ENCODE assay signal across 8 mouse cellular contexts in the genomic region with DNA sequence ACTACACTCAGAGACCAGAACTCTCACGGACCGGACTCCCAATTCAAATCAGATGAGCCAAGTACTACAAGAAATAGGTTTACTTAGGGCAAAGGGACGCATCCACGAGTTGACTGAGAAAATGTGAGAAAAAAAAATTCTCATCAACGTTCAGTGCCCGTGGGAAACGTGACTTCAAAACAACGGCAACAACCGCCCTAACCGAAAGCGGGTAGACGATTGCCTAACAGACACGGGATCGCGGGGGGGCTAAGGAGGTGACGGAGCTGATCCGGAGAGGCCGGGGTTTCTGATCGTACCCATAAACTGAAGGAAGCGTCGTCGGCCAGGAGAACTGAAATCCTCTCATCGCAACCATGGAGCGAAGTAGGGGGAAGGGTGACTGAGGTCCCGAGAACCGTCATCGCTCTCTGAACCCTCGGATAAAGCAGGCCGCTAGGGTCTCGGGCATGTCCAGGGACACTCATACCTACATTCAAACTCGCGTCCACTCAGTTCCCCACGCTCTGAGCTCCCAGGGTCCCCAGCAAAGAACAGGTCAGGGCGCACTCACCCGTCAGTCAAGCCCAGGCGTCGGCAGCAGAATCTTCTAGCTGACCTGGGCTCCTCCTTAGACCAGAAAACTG. TPM values are rescaled to one million over a fixed set of nuclear protein-coding genes. Genes with fewer than 3 reads are reported as not detected.
DNase-seq lines count a peak whose midpoint lies in the region; ATAC-seq and TF ChIP-seq lines count a peak whose summit lies in the region.

TSS of gene Eaf1 (plus strand) at position 51 of the 626 bp plus-strand sequence.

- no peaks in the 10 kb centered on the region for H3K9me3 ChIP-seq in intestine, embryonic 15.5 days
- no peaks in the 10 kb centered on the region for H3K9me3 ChIP-seq in liver, embryonic 14.5 days (ENCODE audit: control insufficient read depth, low read length)
- H3K9me3 ChIP-seq in neural tube, embryonic 14.5 days (ENCODE audit: control insufficient read depth, low read length) = no peaks in the 10 kb centered on the region

- H3K36me3 ChIP-seq in intestine, embryonic 15.5 days = 0 out of 2 replicates have a peak, but pooled peaks cover 1% of the 10 kb centered on the region
- H3K36me3 ChIP-seq in liver, embryonic 14.5 days (replicated peaks; ENCODE audit: control insufficient read depth, insufficient read depth, low read depth) = peaks cover 39% of the 10 kb centered on the region
- peaks cover 14% of the 10 kb centered on the region; the same call in 1 of the 2 replicates for H3K36me3 ChIP-seq in neural tube, embryonic 14.5 days (ENCODE audit: control insufficient read depth, insufficient read depth, low read length)

- intact Hi-C loops in gastrocnemius, postnatal 14 days (cut with DNase I; ENCODE audit: low total_unique reads) = no loop called here

- DNase-seq in ovary, postnatal 10 days (ENCODE audit: low spot score) = peak; percentile 10
- DNase-seq in ovary, adult 18-20 months (ENCODE audit: low spot score) = no peak
- peak; percentile 11 to 29 for DNase-seq in adrenal gland, postnatal 4 days (ENCODE audit: low spot score in 2 of 2)
- peak; percentile 38 for DNase-seq in gastrocnemius, postnatal 14 days
- DNase-seq in liver, embryonic 14.5 days (ENCODE audit: low read depth in 3 of 3, low spot score in 3 of 3) = peak in 2 of 3 experiments; percentile 17 to 53
- no peak for DNase-seq in urinary bladder, postnatal 25 days (ENCODE audit: low spot score)

- WGBS in intestine, embryonic 15.5 days = under 1% methylated on average over 37 of the region's 37 CpGs
- under 1% methylated on average over 37 of the region's 37 CpGs for WGBS in liver, embryonic 14.5 days (ENCODE audit: insufficient replicate concordance)
- WGBS in neural tube, embryonic 14.5 days = under 1% methylated on average over 37 of the region's 37 CpGs

- no peaks in the 10 kb centered on the region for H3K27me3 ChIP-seq in intestine, embryonic 15.5 days (replicated peaks)
- H3K27me3 ChIP-seq in liver, embryonic 14.5 days (ENCODE audit: control insufficient read depth, insufficient read depth, low read length) = no peaks in the 10 kb centered on the region
- no peaks in the 10 kb centered on the region for H3K27me3 ChIP-seq in neural tube, embryonic 14.5 days (ENCODE audit: control insufficient read depth, insufficient read depth, low read length)

- peak within 1 kb of the TSS; percentile 95 for H3K9ac ChIP-seq in intestine, embryonic 15.5 days
- peak within 1 kb of the TSS; percentile 93 for H3K9ac ChIP-seq in liver, embryonic 14.5 days (replicated peaks)
- peak within 1 kb of the TSS; percentile 76 for H3K9ac ChIP-seq in neural tube, embryonic 14.5 days (replicated peaks; ENCODE audit: low read depth, low read length)

- peak within 1 kb of the TSS; percentile 98 for H3K4me3 ChIP-seq in intestine, embryonic 15.5 days (replicated peaks)
- H3K4me3 ChIP-seq in liver, embryonic 14.5 days (ENCODE audit: insufficient read depth in 1 of 2, low read depth in 2 of 2, low read length in 2 of 2) = peak within 1 kb of the TSS; percentile 86 to 99
- peak within 1 kb of the TSS; percentile 69 for H3K4me3 ChIP-seq in neural tube, embryonic 14.5 days (ENCODE audit: low read depth, low read length)

- peaks cover 21% of the 10 kb centered on the region for H3K4me1 ChIP-seq in intestine, embryonic 15.5 days (replicated peaks)
- H3K4me1 ChIP-seq in liver, embryonic 14.5 days (replicated peaks; ENCODE audit: control insufficient read depth in 2 of 2, insufficient read depth in 2 of 2, low read length in 1 of 2) = peaks cover 22 to 26% of the 10 kb centered on the region in 2 experiments
- H3K4me1 ChIP-seq in neural tube, embryonic 14.5 days (ENCODE audit: control insufficient read depth, insufficient read depth, low read length) = peaks cover 32% of the 10 kb centered on the region

- TF ChIP-seq EP300 in liver, embryonic 14.5 days (IDR thresholded peaks at IDR 0.05; ENCODE audit: low read depth) = peak; percentile 31; the same call in 1 of the 2 replicates

- peak within 1 kb of the TSS; percentile 94 for H3K27ac ChIP-seq in intestine, embryonic 15.5 days
- H3K27ac ChIP-seq in liver, embryonic 14.5 days = peak within 1 kb of the TSS; percentile 86
- H3K27ac ChIP-seq in neural tube, embryonic 14.5 days (ENCODE audit: low read depth, low read length) = peak within 1 kb of the TSS; percentile 78

- TF ChIP-seq CTCF in liver, embryonic 14.5 days (IDR thresholded peaks at IDR 0.05; ENCODE audit: low read depth) = peak; percentile 10; the same call in 1 of the 2 replicates

- peak; percentile 72 for ATAC-seq in intestine, embryonic 15.5 days
- peak; percentile 33 for ATAC-seq in liver, embryonic 14.5 days (ENCODE audit: insufficient read depth)
- no peak; the same call in none of the 2 replicates for ATAC-seq in neural tube, embryonic 14.5 days (ENCODE audit: low read depth)

- H3K4me2 ChIP-seq in intestine, embryonic 15.5 days (replicated peaks) = peak within 1 kb of the TSS; percentile 72
- peak within 1 kb of the TSS; percentile 97 for H3K4me2 ChIP-seq in liver, embryonic 14.5 days (ENCODE audit: low read depth)
- H3K4me2 ChIP-seq in neural tube, embryonic 14.5 days (ENCODE audit: low read depth, low read length) = peak within 1 kb of the TSS; percentile 85

RNA-seq across cellular contexts. Expression of gene Eaf1, which starts in this region (rescaled TPM):
- 10 to 100 TPM; 34.9 to 40.3 TPM for total RNA-seq in adrenal gland, postnatal 4 days (2021)
- total RNA-seq in gastrocnemius, postnatal 14 days (2021) = 10 to 100 TPM; 11.1 to 14.8 TPM
- polyA plus RNA-seq in intestine, embryonic 15.5 days (2015; fragmentation: Nextera tagmentation; extraction: Ambion mirVana) = 19.9 and 21.4 TPM in 2 replicates
- 23.0 and 30.3 TPM in 2 replicates for polyA plus RNA-seq in liver, embryonic 14.5 days (2012; rRNA removed)
- polyA plus RNA-seq in liver, embryonic 14.5 days (2014; fragmentation: Nextera tagmentation; extraction: Ambion mirVana) = 20.9 and 23.1 TPM in 2 replicates
- polyA plus RNA-seq in neural tube, embryonic 14.5 days (2014; fragmentation: Nextera tagmentation; extraction: Ambion mirVana) = 8.9 and 12.0 TPM in 2 replicates

Comparison
In these comparisons a context has a peak if more than half of its experiments do, and no peak if none do; other contexts are left out.
1. DNase-seq: peak in ovary, postnatal 10 days (single experiment), adrenal gland, postnatal 4 days (2 of 2), gastrocnemius, postnatal 14 days (single experiment) and liver, embryonic 14.5 days (2 of 3); none in ovary, adult 18-20 months (single experiment) and urinary bladder, postnatal 25 days (single experiment).
2. Peak in every context shown above with its lines, with median percentiles within 50 percentile points of each other: H3K27ac ChIP-seq, H3K4me2 ChIP-seq, H3K4me3 ChIP-seq and H3K9ac ChIP-seq.